Mouse (Mus musculus) liver, embryonic 11.5 days (tissue): ENCODE data around the gene Edrf1. TPM values are rescaled to one million over a fixed set of nuclear protein-coding genes. Genes with fewer than 3 reads are reported as not detected.

ENCODE experiments used
- ATAC-seq: fragments of 200-750 bp; cut with Nextera tagmentation; replicated peaks from 2 replicates; pipeline ENCODE4 v1.8.0; 2017; ENCODE audit warnings: moderate number of reproducible peaks, mild to moderate bottlenecking, moderate TSS enrichment, moderate library complexity; ENCODE audit not compliant: low FRiP score
- DNase-seq: peaks from one replicate; pipeline ENCODE4 v3.0.0-alpha.2; 2017; ENCODE audit warnings: low spot score
- H3K27ac ChIP-seq: fragments of 300-500 bp; sonication (generic); 2 replicates; pipeline ENCODE4 v1.5.1; 2014; ENCODE audit warnings: mild to moderate bottlenecking, low read depth, low read length, control low read depth
- H3K27me3 ChIP-seq: fragments of 300-500 bp; sonication (generic); replicated peaks from 2 replicates; pipeline ENCODE4 v1.6.1; 2014; ENCODE audit warnings: low read length, mixed read lengths; ENCODE audit not compliant: control insufficient read depth, insufficient read depth
- H3K36me3 ChIP-seq: fragments of 300-500 bp; sonication (generic); 2 replicates; pipeline ENCODE4 v1.6.1; 2014; ENCODE audit warnings: mild to moderate bottlenecking, low read length, moderate library complexity, mixed read lengths; ENCODE audit not compliant: control insufficient read depth, insufficient read depth
- H3K4me1 ChIP-seq: fragments of 300-500 bp; sonication (generic); replicated peaks from 2 replicates; pipeline ENCODE4 v1.6.1; 2014; ENCODE audit warnings: low read length, mixed read lengths; ENCODE audit not compliant: control insufficient read depth, insufficient read depth
- H3K4me2 ChIP-seq: fragments of 300-500 bp; sonication (generic); 2 replicates; pipeline ENCODE4 v1.6.1; 2014; ENCODE audit warnings: mild to moderate bottlenecking, control low read depth, moderate library complexity
- H3K4me3 ChIP-seq: fragments of 300-500 bp; sonication (generic); 2 replicates; pipeline ENCODE4 v1.5.1; 2014; ENCODE audit warnings: low read depth, low read length, control low read depth
- H3K9ac ChIP-seq: fragments of 300-500 bp; sonication (generic); 2 replicates; pipeline ENCODE4 v1.6.1; 2014; ENCODE audit warnings: low read depth, low read length, control low read depth
- H3K9me3 ChIP-seq: fragments of 300-500 bp; sonication (generic); 2 replicates; pipeline ENCODE4 v1.6.1; 2016; ENCODE audit warnings: low read length, inconsistent platforms, mixed read lengths; ENCODE audit not compliant: control insufficient read depth
- WGBS: fragments of 180-500 bp; shearing (Covaris S2); extraction: QIAGEN DNeasy Blood & Tissue Kit; methylation state at CpG from one replicate; pipeline ENCODE4 v1.1.7; 2014; 5-methylcytosine and 5-hydroxymethylcytosine counted together
- polyA plus RNA-seq: library from polyadenylated mRNA; unstranded; fragments of >200 nt; fragmentation: Nextera tagmentation; extraction: Ambion mirVana; gene quantifications from 2 replicates; pipeline ENCODE4 v1.2.1, GENCODE M21; 2014

Gene Edrf1
- 23.0 and 24.4 TPM in 2 replicates for polyA plus RNA-seq

DNA sequence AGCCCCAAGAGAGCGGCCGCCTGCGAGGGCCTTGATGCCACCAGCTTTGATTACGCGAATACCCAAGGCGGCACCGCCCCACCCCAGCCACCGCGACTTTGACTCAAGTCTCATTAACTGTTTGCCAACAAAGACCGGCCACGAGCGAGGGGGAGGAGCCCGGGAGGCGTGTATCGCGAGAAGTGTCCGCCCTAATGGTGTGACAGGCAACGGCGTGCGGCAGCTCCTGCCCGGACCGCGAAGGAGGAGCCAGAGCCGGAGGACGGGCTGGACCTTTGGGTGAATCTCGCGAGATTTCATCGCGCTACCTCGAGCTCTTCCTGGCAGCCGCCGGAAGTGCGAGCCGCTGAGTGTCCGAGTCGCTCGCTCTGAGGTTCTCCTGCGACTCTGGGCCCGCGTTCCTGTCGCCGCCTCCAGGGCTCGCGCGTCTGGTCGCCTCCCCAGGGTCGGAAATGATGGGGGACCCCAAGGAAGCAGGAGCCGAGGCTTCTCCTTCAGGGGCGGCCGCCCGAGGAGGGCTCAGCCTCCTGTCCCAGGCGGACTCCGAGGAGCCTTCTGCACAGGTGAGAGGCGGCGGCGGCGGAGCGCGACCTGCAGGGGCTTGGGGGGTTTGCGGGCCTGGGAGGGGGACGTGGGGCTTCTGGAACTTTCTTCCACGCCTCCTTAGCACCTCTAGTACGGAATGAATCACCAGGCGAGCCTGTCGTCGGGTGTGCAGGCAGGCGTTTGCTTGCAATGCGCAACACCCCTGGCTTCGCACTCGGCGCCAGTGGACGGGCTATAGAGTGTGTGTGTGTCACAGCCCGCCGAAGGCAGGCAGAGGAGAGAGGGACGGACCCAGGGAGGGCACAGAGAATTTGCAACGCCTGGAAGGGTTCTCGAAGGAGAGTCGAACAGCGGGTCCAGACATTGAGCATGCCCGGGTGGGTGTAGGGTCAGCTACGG, at the start of gene Edrf1:
Gene Edrf1, plus strand, starts transcription at position 183 of the 945 bp plus-strand sequence.
- H3K36me3 ChIP-seq = peaks cover 14% of the 10 kb centered on the region
- ATAC-seq (peak; percentile 97), DNase-seq (peak; percentile 98)
- H3K4me1 ChIP-seq = no peaks in the 10 kb centered on the region; the same call in 1 of the 2 replicates
- H3K9ac ChIP-seq = peak within 1 kb of the TSS; percentile 92
- H3K9me3 ChIP-seq = no peaks in the 10 kb centered on the region
- no peaks in the 10 kb centered on the region for H3K27me3 ChIP-seq
- H3K4me3 ChIP-seq = peak within 1 kb of the TSS; percentile 98
- H3K27ac ChIP-seq = peak within 1 kb of the TSS; percentile 80
- peak within 1 kb of the TSS; percentile 93 for H3K4me2 ChIP-seq
- WGBS = under 1% methylated on average over 81 of the region's 81 CpGs

DNA sequence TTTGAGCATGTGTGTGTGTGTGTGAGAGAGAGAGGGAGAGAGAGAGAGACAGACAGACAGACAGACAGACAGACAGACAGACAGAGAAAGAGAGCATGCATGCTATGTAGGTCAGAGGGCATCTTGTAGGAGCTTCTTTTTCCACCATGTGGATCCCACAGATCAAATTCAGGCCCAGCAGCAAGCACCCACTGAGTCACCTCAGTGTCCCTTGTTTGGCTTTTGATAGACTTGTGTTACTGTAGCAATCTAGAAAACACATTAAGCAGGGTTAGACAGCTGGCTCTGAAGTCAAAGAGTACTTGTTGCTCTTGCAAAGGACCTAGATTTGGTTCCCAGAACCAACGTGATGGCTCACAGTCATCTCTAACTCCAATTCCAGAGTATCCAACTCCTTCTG, 45.6 kb upstream of the Edrf1 start:
- Histone ChIP-seq H3K4me2 (no peak overlapping the region), H3K4me3 (no peak overlapping the region), H3K4me1 (no peaks in the 10 kb centered on the region), H3K36me3 (no peaks in the 10 kb centered on the region), H3K27me3 (no peaks in the 10 kb centered on the region), H3K9me3 (no peaks in the 10 kb centered on the region), H3K27ac (no peak overlapping the region), H3K9ac (no peak overlapping the region)
- ATAC-seq (no peak), DNase-seq (no peak)
- 64% methylated on average over 1 of the region's 1 CpGs for WGBS

DNA sequence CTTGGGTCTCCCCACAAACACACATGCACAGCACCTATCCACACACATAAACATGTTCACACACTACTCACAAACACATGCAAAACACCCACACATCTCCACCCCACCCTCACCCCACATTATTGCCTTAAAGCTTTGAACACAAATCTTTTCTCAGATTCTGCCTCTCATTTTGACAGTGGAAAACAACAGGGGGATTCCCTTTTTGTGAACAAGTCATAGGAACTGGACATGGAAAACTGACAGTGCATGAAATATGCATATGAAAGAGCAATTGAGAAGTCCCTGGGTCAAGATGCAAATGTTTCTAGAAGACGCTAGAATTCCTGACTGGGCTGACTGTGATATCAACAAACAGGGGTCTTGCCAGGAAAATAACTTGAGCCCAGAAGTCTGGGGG, 36.8 kb upstream of the Edrf1 start:
- no peaks in the 10 kb centered on the region for H3K36me3 ChIP-seq
- no peak for DNase-seq
- no peaks in the 10 kb centered on the region for H3K4me1 ChIP-seq
- H3K9ac ChIP-seq = no peak overlapping the region
- no peak overlapping the region for H3K27ac ChIP-seq
- no peak for ATAC-seq
- WGBS = 56% methylated on average over 1 of the region's 1 CpGs
- H3K4me3 ChIP-seq = no peak overlapping the region
- no peak overlapping the region for H3K4me2 ChIP-seq
- no peaks in the 10 kb centered on the region for H3K27me3 ChIP-seq
- no peaks in the 10 kb centered on the region for H3K9me3 ChIP-seq

DNA sequence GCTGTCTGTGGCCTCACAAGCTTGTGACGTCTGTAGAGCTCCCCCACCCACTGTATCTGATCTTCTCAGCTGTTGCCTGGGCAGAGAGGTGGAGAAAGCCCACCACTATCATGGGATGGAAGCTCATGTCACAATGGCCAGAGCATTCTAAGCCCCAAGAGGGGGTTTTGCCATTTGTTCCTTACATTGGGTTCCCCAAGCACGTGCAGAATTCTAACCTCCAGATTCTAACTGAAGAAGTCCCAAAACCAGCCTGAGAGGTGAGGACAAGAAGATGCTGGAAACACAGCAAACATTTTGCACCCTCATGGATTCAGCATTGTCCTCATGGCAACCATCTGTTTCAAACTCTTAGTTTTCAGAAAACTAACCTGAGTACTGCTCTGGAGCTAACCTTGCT, 35.3 kb upstream of the Edrf1 start, which contains the start of gene Tex36:
Gene Tex36, minus strand, starts transcription at position 101 of the 400 bp plus-strand sequence.
- DNase-seq (no peak), ATAC-seq (no peak)
- no peaks in the 10 kb centered on the region for H3K9me3 ChIP-seq
- H3K27me3 ChIP-seq = no peaks in the 10 kb centered on the region
- H3K36me3 ChIP-seq = no peaks in the 10 kb centered on the region
- H3K4me3 ChIP-seq = no peak within 1 kb of the TSS
- H3K4me2 ChIP-seq = no peak within 1 kb of the TSS
- WGBS = 41% methylated on average over 2 of the region's 2 CpGs
- no peak within 1 kb of the TSS for H3K27ac ChIP-seq
- H3K4me1 ChIP-seq = no peaks in the 10 kb centered on the region
- H3K9ac ChIP-seq = no peak within 1 kb of the TSS

DNA sequence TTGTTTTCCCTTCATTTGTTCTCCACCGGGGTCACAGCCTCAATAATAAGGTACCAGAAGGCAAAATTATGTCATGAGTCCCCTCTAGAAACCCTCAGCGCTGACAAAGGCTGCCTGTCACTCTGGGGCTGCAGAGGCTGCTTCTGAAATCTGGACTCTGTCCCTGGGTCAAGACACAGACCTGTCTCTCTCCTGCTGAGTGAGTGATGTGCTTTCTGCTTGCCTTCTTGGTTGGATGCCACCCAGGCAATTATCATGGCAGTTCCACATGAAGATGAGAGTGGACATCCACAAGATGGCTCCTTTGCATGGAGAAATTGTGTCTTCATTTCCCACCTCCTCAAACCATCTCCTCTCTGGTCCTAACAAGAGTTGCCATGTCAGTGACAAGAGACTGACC, 34.2 kb upstream of the Edrf1 start:
- ATAC-seq = no peak
- no peaks in the 10 kb centered on the region for H3K36me3 ChIP-seq
- no peaks in the 10 kb centered on the region for H3K27me3 ChIP-seq
- H3K27ac ChIP-seq = no peak overlapping the region
- no peak overlapping the region for H3K4me3 ChIP-seq
- no peaks in the 10 kb centered on the region for H3K9me3 ChIP-seq
- H3K4me1 ChIP-seq = no peaks in the 10 kb centered on the region
- no peak overlapping the region for H3K4me2 ChIP-seq
- no peak overlapping the region for H3K9ac ChIP-seq
- DNase-seq = no peak
- 63% methylated on average over 2 of the region's 2 CpGs for WGBS

DNA sequence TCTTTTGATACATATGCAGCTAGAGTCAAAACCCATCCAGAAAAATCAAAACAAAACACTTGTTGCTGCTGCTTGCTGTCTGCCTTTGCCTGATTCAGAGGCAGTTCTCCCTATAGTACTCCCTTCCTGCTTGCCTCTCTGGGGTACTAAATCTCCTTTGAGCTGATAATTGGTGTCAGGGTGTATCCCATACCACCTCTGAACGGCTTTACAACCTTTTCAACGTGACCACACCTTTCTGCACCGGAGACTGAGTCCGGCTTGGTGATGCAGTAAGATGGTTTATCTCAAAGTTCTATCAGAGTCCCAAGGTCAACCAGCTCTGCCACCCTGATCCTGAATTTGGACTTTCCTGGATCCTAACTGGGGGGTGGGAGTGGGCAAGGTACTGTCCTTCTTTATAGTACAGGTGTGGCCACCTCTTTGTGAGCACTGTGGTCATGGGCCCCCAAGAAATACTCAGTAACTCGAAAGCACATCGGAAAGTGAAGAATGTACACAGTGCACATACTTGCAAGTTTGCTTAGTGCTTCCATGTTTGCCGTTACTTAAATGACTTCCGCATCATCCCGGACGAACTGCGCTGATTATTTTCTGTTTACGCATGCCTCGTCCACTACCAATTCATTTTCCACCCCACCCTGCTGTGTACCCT, 32.8 kb upstream of the Edrf1 start:
- Histone ChIP-seq H3K4me3 (no peak overlapping the region), H3K36me3 (no peaks in the 10 kb centered on the region), H3K9me3 (no peaks in the 10 kb centered on the region), H3K4me1 (no peaks in the 10 kb centered on the region), H3K27me3 (no peaks in the 10 kb centered on the region), H3K9ac (no peak overlapping the region), H3K4me2 (no peak overlapping the region), H3K27ac (no peak overlapping the region)
- ATAC-seq = no peak
- no peak for DNase-seq
- WGBS = 71% methylated on average over 13 of the region's 13 CpGs

DNA sequence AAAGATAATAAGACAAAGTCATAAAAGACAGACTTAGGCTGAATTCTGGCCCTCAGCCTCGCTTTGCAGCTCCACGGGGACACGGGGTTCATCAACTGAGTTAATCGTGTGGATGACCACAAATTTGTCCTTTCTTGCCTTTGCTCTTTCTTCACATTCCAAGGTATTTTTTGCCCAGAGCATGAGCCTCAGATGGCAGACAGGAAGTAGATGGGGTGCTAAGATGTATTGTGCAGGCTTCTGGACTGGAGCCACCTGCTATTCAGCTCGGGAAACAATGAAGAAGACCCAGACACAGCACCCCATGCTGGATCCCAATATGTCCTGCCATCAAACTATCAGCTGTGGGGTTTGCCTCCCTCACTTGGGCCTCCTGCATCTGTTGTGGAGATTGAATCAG, 30.0 kb upstream of the Edrf1 start:
- 78% methylated on average over 5 of the region's 5 CpGs for WGBS
- H3K4me1 ChIP-seq = no peaks in the 10 kb centered on the region
- no peak overlapping the region for H3K4me2 ChIP-seq
- no peak for DNase-seq
- no peaks in the 10 kb centered on the region for H3K36me3 ChIP-seq
- no peak overlapping the region for H3K27ac ChIP-seq
- H3K9ac ChIP-seq = no peak overlapping the region
- H3K27me3 ChIP-seq = no peaks in the 10 kb centered on the region
- no peak for ATAC-seq
- H3K4me3 ChIP-seq = no peak overlapping the region
- H3K9me3 ChIP-seq = no peaks in the 10 kb centered on the region

DNA sequence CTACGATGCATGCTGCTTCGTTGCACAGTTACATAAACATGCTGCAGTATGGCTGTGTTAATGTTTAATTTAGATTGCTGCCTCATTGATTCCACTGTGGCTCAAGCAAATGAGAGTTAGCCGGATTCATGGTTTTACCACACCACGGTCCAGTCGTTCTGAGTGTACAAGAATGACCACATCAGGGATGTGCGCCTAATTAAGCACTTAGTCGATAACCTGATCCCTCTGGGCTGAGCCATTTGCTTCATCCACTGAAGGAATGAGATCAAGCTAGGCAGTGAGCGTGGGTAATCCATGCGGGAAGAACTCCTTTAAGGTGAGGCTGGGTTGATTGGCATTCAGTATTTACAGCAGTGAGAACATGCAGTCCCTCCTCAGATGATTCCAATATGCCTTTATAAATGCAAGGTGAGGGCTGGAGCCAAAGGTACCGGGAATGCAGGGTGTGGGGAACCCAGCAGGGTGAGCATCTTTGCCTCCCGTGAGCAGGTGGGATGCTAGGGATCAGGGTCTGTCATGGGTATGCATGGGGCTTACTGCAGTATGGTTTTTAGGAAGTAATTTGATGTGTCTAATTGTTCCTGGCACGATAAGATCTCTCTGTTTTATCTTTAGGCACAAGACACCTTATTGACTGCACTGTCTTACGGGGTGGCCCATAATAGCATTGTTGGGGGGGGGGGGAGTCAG, 29.3 kb upstream of the Edrf1 start:
- ATAC-seq (no peak), DNase-seq (no peak)
- no peaks in the 10 kb centered on the region for H3K27me3 ChIP-seq
- no peak overlapping the region for H3K27ac ChIP-seq
- no peak overlapping the region for H3K4me2 ChIP-seq
- 77% methylated on average over 13 of the region's 13 CpGs for WGBS
- H3K36me3 ChIP-seq = no peaks in the 10 kb centered on the region
- H3K9ac ChIP-seq = no peak overlapping the region
- no peaks in the 10 kb centered on the region for H3K9me3 ChIP-seq
- no peak overlapping the region for H3K4me3 ChIP-seq
- H3K4me1 ChIP-seq = no peaks in the 10 kb centered on the region
